Mouse (Mus musculus) heart, embryonic 14.5 days (tissue): ENCODE results near the gene C8a. TPM values are rescaled to one million over a fixed set of nuclear protein-coding genes. Genes with fewer than 3 reads are reported as not detected.

ENCODE experiments used
- ATAC-seq: fragments of 200-750 bp; cut with Nextera tagmentation; 2 replicates; pipeline ENCODE4 v1.8.0; 2017; ENCODE audit warnings: low read depth, moderate TSS enrichment; ENCODE audit not compliant: insufficient number of reproducible peaks, insufficient read depth, low FRiP score
- H3K27ac ChIP-seq, 2 experiments: fragments of 200-500 bp in 1 of 2; fragments of 300-500 bp in 1 of 2; sonication (generic) in 1 of 2; replicated peaks in 1 of 2; 2 replicates each; pipeline ENCODE4 v1.5.1; 2012 to 2014; ENCODE audit warnings: low read depth in 2 of 2, low read length in 2 of 2, control low read depth in 1 of 2, mild to moderate bottlenecking in 1 of 2, mixed read lengths in 1 of 2; ENCODE audit not compliant: control insufficient read depth in 1 of 2, insufficient read depth in 1 of 2
- H3K27me3 ChIP-seq: fragments of 300-500 bp; sonication (generic); 2 replicates; pipeline ENCODE4 v1.6.1; 2014; ENCODE audit warnings: mild to moderate bottlenecking, low read length, control low read depth; ENCODE audit not compliant: control insufficient read depth, insufficient read depth
- H3K36me3 ChIP-seq: fragments of 300-500 bp; sonication (generic); 2 replicates; pipeline ENCODE4 v1.6.1; 2014; ENCODE audit warnings: mild to moderate bottlenecking, control low read depth, low read length, mixed read lengths; ENCODE audit not compliant: control insufficient read depth, insufficient read depth
- H3K4me1 ChIP-seq, 2 experiments: fragments of 200-500 bp in 1 of 2; fragments of 300-500 bp in 1 of 2; sonication (generic) in 1 of 2; 2 replicates each; pipeline ENCODE4 v1.6.1; 2012 to 2014; ENCODE audit warnings: low read length in 2 of 2, control low read depth in 1 of 2, mixed read lengths in 1 of 2; ENCODE audit not compliant: control insufficient read depth in 2 of 2, insufficient read depth in 2 of 2
- H3K4me2 ChIP-seq: fragments of 300-500 bp; sonication (generic); 2 replicates; pipeline ENCODE4 v1.6.1; 2014; ENCODE audit warnings: mild to moderate bottlenecking, low read length
- H3K4me3 ChIP-seq, 2 experiments: fragments of 200-500 bp in 1 of 2; fragments of 300-500 bp in 1 of 2; sonication (generic) in 1 of 2; 2 replicates each; pipeline ENCODE4 v1.5.1; 2012 to 2014; ENCODE audit warnings: low read length in 2 of 2, mild to moderate bottlenecking in 2 of 2, control low read depth in 1 of 2, low read depth in 1 of 2, moderate library complexity in 1 of 2; ENCODE audit not compliant: control insufficient read depth in 1 of 2, insufficient read depth in 1 of 2
- H3K9ac ChIP-seq: fragments of 300-500 bp; sonication (generic); 2 replicates; pipeline ENCODE4 v1.6.1; 2014; ENCODE audit warnings: mild to moderate bottlenecking, low read length
- H3K9me3 ChIP-seq: fragments of 300-500 bp; sonication (generic); 2 replicates; pipeline ENCODE4 v1.6.1; 2016; ENCODE audit warnings: low read length, control low read depth; ENCODE audit not compliant: control insufficient read depth
- WGBS: fragments of 180-500 bp; shearing (Covaris S2); extraction: QIAGEN DNeasy Blood & Tissue Kit; methylation state at CpG from one replicate; pipeline ENCODE4 v1.1.7; 2014; 5-methylcytosine and 5-hydroxymethylcytosine counted together
- polyA plus RNA-seq: library from polyadenylated mRNA; unstranded; fragments of >200 nt; fragmentation: Nextera tagmentation; extraction: Ambion mirVana; gene quantifications from 2 replicates; pipeline ENCODE4 v1.2.1, GENCODE M21; 2014

C8a gene
- polyA plus RNA-seq, 1 experiment from 2014 or later: not detected

DNA sequence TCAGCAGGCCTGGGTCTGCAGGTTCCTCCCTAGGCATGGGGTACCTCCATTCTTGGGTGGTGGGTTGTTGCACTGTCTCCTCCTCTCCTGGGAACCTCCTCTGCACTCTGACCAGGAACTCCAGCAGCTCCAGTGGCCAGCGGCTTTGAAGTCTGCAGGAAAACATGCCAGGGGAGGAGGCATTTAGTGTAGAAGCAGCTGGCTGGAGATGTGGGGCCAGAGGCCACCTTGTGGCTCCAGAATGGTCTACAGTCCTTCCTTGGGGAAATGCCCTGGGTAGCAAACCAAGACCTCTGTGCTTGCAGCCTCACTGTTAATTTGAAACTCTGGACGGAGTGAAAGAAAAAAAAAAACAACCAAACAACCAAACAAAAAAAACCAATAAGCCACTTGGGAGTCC is 58.7 kb downstream of the C8a start:
- no peak for ATAC-seq
- Histone ChIP-seq H3K4me3 (no peak overlapping the region), H3K4me2 (no peak overlapping the region), H3K9me3 (no peaks in the 10 kb centered on the region), H3K36me3 (no peaks in the 10 kb centered on the region), H3K9ac (no peak overlapping the region), H3K27me3 (no peaks in the 10 kb centered on the region), H3K4me1 (no peaks in the 10 kb centered on the region), H3K27ac (no peak overlapping the region)
- 49% methylated on average over 2 of the region's 2 CpGs for WGBS

DNA sequence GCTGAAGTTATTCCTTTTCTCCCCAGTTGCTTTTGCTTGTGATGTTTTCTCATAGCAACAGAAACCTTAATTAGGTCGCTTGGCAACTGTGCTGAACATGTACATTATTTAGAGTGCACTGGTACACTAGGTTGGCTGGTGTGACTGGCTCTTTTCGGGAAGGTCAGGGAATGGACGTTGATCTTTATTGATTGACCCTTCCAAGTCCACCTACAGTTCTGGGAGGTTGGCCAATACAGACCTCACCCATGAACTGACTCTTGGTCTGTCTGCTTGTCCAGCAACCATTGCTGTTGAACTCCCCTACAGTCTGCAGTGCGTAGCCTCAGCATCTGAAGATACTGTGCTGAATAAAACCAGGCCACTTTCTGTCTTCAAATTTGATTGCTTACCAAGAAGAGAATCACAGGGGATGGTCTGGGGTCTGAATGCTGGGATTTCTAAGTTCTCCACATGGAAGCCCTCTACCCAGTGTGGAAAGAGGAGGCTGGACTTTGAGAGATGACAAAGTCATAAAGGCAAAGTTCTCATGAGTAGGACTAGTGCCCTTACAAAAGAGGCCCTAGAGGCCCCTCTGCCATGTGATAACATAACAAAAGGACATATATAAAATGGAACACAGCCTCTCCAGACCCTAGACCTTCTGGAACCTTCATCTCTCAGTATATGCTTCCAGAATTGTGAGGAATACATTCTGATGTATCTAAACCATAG is 59.5 kb downstream of the C8a start:
- H3K27ac ChIP-seq: no peak overlapping the region
- H3K4me1 ChIP-seq: no peaks in the 10 kb centered on the region
- H3K4me2 ChIP-seq: no peak overlapping the region
- no peaks in the 10 kb centered on the region for H3K9me3 ChIP-seq
- WGBS: 87% methylated on average over 4 of the region's 4 CpGs
- H3K27me3 ChIP-seq: no peaks in the 10 kb centered on the region
- no peak overlapping the region for H3K9ac ChIP-seq
- no peaks in the 10 kb centered on the region for H3K36me3 ChIP-seq
- no peak for ATAC-seq
- no peak overlapping the region for H3K4me3 ChIP-seq

DNA sequence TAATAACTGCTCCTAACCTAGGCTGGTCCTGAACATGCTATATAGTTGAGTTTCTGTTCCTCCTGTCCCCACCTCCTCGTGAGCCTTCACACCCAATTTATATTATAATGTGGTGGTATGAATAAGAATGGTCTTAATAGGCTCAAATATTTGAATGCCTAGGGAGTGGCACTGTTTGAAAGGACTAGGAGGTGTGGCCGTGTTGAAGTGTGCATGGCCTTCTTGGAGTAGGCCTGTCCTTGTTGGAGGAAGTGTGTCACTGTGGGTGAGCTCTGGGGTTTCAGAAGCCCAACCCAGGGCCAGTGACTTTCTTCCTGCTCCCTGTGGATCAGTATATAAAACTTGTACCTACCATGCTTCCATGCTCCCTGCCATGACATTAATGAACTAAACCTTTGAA is 62.6 kb downstream of the C8a start:
- H3K9ac ChIP-seq: no peak overlapping the region
- H3K27me3 ChIP-seq: no peaks in the 10 kb centered on the region
- no peaks in the 10 kb centered on the region for H3K9me3 ChIP-seq
- H3K4me2 ChIP-seq: no peak overlapping the region
- WGBS: 80% methylated on average over 2 of the region's 2 CpGs
- no peak for ATAC-seq
- H3K4me1 ChIP-seq: no peaks in the 10 kb centered on the region; a peak in 1 of 4 replicates
- no peaks in the 10 kb centered on the region for H3K36me3 ChIP-seq
- no peak overlapping the region for H3K4me3 ChIP-seq
- H3K27ac ChIP-seq: no peak overlapping the region

DNA sequence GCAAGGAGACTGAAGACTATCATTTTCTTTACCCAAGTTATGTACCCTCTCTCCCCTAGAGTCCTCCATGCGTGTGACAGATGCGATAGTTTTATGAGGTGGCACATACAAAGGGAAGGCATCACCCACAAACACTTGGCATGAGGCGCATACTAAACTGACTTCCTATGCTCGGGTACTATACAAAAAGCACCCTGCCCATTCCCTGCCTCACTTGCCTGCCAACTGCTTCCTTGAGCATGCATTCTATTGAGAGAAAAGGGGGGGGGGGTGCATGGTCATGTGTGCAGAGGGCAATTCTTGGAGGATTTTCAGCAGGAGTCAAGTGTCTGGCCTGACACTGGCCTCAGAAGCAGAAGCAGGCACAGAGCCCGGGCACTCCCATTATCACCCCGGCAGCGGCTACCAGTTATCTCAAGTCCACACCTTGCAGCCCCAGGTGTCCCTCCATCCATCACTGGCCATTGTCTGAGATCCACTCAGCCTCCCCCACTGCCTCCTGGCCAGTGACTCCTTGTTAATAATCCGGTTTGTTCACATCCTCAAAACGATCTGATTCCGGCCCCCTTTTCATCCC is 65.4 kb downstream of the C8a start:
- Histone ChIP-seq H3K9me3 (no peaks in the 10 kb centered on the region), H3K27me3 (no peaks in the 10 kb centered on the region), H3K4me1 (no peaks in the 10 kb centered on the region; a peak in 1 of 4 replicates), H3K4me3 (no peak overlapping the region), H3K4me2 (no peak overlapping the region), H3K36me3 (no peaks in the 10 kb centered on the region), H3K27ac (no peak overlapping the region), H3K9ac (no peak overlapping the region)
- WGBS: 64% methylated on average over 10 of the region's 10 CpGs
- ATAC-seq: no peak

DNA sequence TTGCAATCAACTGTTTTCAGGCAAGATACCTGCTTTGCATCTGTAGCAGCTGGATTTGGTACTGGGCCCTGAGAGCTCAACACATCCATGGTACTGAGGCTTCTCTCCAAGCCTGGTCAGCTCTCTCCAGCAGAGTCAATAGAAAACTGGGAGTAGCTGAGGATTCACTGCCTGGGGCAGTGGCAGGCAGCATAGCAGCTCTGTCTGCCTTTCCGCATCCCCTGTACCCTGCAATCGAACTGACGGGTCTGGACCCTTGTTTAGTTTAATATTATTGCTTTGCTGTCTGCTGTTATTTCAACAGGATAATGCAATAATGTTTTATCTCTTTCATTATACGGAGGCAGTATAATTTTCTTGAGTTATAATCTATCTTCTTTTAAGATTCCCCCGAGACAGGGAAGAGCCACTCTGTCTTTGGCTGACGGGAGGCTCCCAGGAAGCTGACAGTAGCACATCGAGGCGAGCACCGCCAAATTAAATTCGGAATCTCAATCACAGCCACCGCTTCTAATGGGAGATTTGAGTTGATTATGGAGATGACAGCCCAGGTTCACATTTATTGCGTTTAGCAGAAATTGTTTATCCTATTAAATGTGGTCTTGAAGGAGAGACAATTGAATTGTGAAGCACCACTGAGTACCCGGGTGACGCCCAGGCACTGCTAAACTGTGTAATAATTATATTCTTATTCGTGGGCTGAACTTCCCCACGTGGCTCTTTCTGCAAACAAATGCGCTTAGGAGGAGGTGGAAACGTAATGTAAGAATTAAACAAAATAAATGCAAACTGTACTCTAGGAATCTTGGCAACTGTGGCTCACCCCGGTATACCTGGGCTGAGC is 70.6 kb downstream of the C8a start:
- Histone ChIP-seq H3K4me3 (no peak overlapping the region), H3K4me1 (no peaks in the 10 kb centered on the region), H3K27me3 (no peaks in the 10 kb centered on the region), H3K9ac (no peak overlapping the region), H3K4me2 (no peak overlapping the region), H3K36me3 (no peaks in the 10 kb centered on the region), H3K9me3 (no peaks in the 10 kb centered on the region), H3K27ac (no peak overlapping the region)
- ATAC-seq: no peak
- WGBS: 82% methylated on average over 19 of the region's 19 CpGs

DNA sequence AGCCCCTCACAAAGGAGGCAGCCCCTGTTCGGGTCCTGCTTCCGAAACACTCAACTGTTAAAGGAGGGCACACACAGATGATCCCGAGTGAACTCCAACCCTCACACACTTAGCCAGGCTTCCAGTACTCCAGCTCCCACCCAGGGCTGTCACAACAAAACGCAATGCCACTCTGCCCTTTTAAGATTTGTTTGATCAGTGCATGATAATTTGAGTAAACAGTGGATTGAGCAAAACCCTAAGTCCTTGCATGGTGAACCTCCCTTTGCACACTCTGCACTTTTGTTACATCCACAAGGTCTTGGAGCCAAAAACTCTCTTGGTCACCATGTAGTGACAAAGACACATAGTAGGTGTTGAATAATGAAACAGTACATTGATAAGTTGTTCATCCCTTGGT is 72.1 kb downstream of the C8a start:
- Histone ChIP-seq H3K4me2 (no peak overlapping the region), H3K36me3 (no peaks in the 10 kb centered on the region), H3K9me3 (no peaks in the 10 kb centered on the region), H3K9ac (no peak overlapping the region), H3K27me3 (no peaks in the 10 kb centered on the region), H3K4me3 (no peak overlapping the region), H3K4me1 (no peaks in the 10 kb centered on the region), H3K27ac (no peak overlapping the region)
- WGBS: 86% methylated on average over 4 of the region's 4 CpGs
- no peak for ATAC-seq

DNA sequence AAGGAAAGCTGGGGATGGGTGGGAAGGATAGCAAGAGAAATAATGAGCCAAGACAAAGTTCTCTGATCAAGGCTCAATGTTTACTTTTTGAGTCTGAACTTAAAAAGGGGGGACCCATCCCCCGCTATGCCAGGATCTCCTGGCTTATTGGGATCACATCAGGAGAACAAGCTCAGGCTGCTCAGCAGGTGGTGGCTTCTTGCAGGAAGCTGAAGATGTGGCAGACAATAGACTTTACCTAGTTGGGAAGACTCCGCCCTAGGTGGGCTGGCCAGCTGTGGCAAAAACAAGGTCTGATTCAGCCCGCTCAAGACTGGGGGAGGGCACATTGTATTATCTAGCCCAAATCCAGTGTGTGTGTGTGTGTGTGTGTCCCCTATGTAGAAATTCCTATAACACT is 74.6 kb downstream of the C8a start:
- no peak overlapping the region for H3K4me3 ChIP-seq
- H3K4me2 ChIP-seq: no peak overlapping the region
- H3K9me3 ChIP-seq: no peaks in the 10 kb centered on the region
- no peak for ATAC-seq
- WGBS: 72% methylated on average over 3 of the region's 3 CpGs
- H3K36me3 ChIP-seq: no peaks in the 10 kb centered on the region
- H3K27me3 ChIP-seq: no peaks in the 10 kb centered on the region
- no peak overlapping the region for H3K27ac ChIP-seq
- no peaks in the 10 kb centered on the region for H3K4me1 ChIP-seq
- no peak overlapping the region for H3K9ac ChIP-seq
